Mouse (Mus musculus) cerebellum, adult 2 months (tissue): ENCODE data around the gene Map3k3.

Experiments
- CTCF ChIP-seq: fragments of 200-500 bp; IDR thresholded peaks from 2 replicates; pipeline ENCODE4 v1.5.1; 2011; ENCODE audit warnings: low read depth, mild to moderate bottlenecking, control low read depth, low read length, moderate library complexity, borderline replicate concordance; ENCODE audit not compliant: insufficient read depth
- POLR2A ChIP-seq: fragments of 200-500 bp; IDR thresholded peaks from 2 replicates; pipeline ENCODE4 v1.6.1; 2011; ENCODE audit warnings: low read length, control low read depth, borderline replicate concordance; ENCODE audit not compliant: insufficient read depth

GRCm38 (mm10) chr11:106065073-106065922 lies 19.1 kb upstream of the Map3k3 start:
- TF ChIP-seq POLR2A, result no peak
- no peak for TF ChIP-seq CTCF
